Mouse (Mus musculus) brain, embryonic 14.5 days (tissue): ENCODE data around the gene Nckap5l. TPM values are rescaled to one million over a fixed set of nuclear protein-coding genes. Genes with fewer than 3 reads are reported as not detected.

Experiments
- DNase-seq: peaks from one replicate; pipeline ENCODE4 v3.0.0-alpha.2; 2011; ENCODE audit warnings: low read depth
- CTCF ChIP-seq: fragments of 200-500 bp; IDR thresholded peaks from 2 replicates; pipeline ENCODE4 v1.5.1; 2012; ENCODE audit warnings: inconsistent platforms, mild to moderate bottlenecking, moderate library complexity, borderline replicate concordance; ENCODE audit not compliant: insufficient read depth, insufficient read length; ENCODE audit errors: extremely low read depth
- POLR2A ChIP-seq: fragments of 200-500 bp; IDR thresholded peaks from 2 replicates; pipeline ENCODE4 v1.6.1; 2012; ENCODE audit warnings: mild to moderate bottlenecking, inconsistent platforms, borderline replicate concordance; ENCODE audit not compliant: poor library complexity, insufficient read depth, insufficient read length, severe bottlenecking; ENCODE audit errors: extremely low read depth
- polyA plus RNA-seq: library from polyadenylated mRNA; depleted of rRNA; stranded (reverse); fragments of >200 nt; gene quantifications from 2 replicates; pipeline ENCODE4 v1.2.3, GENCODE M21; 2012; rRNA removed

Gene Nckap5l
- polyA plus RNA-seq, 1 experiment = 29.0 TPM

DNA sequence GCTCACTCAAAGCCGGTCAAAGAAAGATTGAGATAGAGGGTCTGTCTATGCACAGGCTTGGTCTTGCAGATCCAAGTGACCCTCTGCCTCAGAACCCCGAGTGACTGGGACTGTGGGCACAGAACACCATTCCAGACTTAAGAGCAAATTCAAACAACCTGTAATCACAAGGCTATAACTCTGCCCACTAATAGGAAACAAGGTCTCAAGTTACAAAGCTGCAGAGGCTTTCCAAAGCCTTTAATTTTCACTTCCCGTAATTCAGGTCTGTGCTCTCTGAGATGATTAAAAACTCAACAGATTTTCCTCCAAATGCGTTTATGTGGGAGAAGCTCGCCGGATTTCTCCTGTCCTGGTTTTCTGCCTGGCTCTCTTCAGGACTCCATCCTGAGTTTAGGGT is 73.5 kb downstream of the Nckap5l start:
- TF ChIP-seq POLR2A = no peak
- no peak for TF ChIP-seq CTCF
- DNase-seq = no peak

DNA sequence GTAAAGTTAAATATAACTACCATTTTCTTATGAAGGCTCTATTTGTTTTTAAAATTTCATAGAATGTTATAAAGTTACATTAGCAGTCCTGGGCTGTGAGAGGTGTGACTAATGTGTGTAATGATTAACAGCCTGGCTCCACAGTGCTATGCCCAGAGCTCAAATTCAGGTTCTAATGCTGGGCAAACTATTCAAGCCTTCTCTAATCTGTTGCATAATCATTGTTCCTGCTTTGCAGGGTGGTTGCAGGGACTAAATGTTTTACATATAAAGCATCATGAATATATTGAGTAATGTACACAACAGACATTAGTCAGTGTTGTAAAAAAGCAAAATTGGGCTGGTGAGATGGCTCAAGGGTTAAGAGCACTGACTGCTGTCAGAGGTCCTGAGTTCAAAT is 74.7 kb downstream of the Nckap5l start:
- no peak for DNase-seq
- TF ChIP-seq CTCF = no peak
- no peak for TF ChIP-seq POLR2A

DNA sequence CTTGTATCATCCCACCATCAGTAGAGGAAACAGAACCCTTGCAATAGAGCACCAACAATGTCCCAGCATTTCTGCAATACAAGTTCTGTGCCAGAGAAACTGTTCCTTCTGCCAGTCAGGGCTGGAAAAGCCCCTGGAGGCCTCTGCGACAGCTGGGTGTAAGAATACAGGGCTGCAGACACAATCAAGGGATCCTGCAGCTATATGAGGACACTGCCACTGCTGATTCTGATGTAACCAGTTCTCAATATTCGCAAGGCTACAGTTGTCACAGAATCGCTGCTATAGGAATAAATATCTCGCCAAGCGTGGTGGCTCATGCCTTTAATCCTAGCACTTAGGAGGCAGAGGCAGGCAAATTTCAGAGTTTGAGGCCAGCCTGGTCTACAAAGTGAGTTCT is 81.3 kb downstream of the Nckap5l start:
- TF ChIP-seq CTCF (no peak), POLR2A (no peak)
- DNase-seq = no peak

DNA sequence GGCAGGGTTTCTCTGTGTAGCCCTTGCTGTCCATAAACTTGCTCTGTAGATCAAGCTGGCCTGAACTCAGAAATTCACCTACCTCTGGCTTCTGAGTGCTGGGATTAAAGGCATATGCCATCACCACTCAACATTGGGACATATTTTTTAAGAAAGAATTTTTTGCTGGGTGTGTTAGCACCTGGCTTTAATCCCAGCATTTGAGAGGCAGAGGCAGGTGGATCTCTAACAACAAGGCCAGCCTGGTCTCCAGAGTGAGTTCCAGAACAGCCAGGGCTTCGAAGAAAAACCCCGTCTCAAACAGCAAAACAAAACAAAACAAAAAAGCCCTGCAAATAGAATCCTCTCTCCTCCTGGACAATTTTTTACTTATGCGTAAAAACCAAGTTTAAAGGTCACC is 82.0 kb downstream of the Nckap5l start:
- no peak for DNase-seq
- TF ChIP-seq POLR2A (no peak), CTCF (no peak)

DNA sequence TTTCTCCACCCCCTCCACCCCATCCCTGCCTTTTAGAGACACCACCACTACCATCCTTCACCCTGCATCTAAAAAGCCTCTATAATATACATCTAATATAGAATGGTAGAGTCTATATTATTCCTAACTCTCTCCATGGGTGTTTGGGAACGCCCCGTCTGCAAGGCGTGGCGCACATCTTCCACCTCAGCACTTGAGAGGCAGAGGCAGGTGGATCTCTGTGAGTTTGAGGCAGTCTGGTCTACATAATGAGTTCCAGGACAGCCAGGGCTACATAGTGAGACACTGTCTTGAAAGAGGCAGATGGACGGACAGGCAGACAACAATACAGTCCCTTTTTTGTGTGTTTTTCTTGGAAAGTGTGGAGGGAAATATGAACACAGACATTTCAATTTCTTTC is 82.5 kb downstream of the Nckap5l start:
- DNase-seq = no peak
- no peak for TF ChIP-seq CTCF
- no peak for TF ChIP-seq POLR2A

DNA sequence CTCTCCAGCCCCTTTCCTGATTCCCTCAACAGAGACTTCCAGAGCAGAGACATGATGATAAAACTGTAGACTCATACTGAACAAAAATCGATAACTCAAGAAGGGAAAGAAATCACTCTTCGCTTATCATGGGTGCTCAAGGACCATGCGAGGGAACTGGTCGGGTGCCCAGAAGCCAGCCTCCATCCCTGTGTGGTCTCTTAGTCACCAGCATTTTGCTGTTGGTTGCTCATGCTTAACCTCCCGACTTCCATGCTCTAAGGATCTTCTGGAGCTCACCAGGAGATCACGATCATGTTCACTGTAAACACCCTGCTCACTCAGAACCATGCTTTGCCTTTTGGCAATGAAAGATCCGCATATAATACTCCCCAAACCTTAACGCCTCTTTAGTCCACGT is 84.8 kb downstream of the Nckap5l start:
- no peak for DNase-seq
- TF ChIP-seq CTCF (no peak), POLR2A (no peak)

Other genes starting within 250 kb of the Nckap5l start
- 3.0 and 6.6 TPM in 2 replicates for gene Kcnh3, start 232.9 kb downstream of the Nckap5l start, polyA plus RNA-seq
- gene Mcrs1, start 205.8 kb downstream of the Nckap5l start, polyA plus RNA-seq = 151 and 174 TPM in 2 replicates
- gene Prpf40b, start 162.7 kb downstream of the Nckap5l start, polyA plus RNA-seq = 180 and 198 TPM in 2 replicates
- gene Fam186b, start 161.9 kb downstream of the Nckap5l start, polyA plus RNA-seq = 0.28 and 0.36 TPM in 2 replicates
- gene Fmnl3, start 87.3 kb downstream of the Nckap5l start, polyA plus RNA-seq = 27.4 and 30.1 TPM in 2 replicates
- gene Tmbim6, start 64.9 kb downstream of the Nckap5l start, polyA plus RNA-seq = 214 and 221 TPM in 2 replicates
- gene Bcdin3d, start 17.0 kb upstream of the Nckap5l start, polyA plus RNA-seq = 15.1 and 15.2 TPM in 2 replicates
- 8.3 and 15.7 TPM in 2 replicates for gene Faim2, start 70.4 kb upstream of the Nckap5l start, polyA plus RNA-seq
- gene Aqp2, start 121.3 kb upstream of the Nckap5l start, polyA plus RNA-seq = 0.07 and 0.08 TPM in 2 replicates
- 1.1 and 1.7 TPM in 2 replicates for gene Aqp5, start 133.0 kb upstream of the Nckap5l start, polyA plus RNA-seq
- gene Aqp6, start 143.7 kb upstream of the Nckap5l start, polyA plus RNA-seq = 2.8 and 4.4 TPM in 2 replicates
- gene Racgap1, start 193.9 kb upstream of the Nckap5l start, polyA plus RNA-seq = 83.0 and 118 TPM in 2 replicates
- gene Asic1, start 212.6 kb upstream of the Nckap5l start, polyA plus RNA-seq = 81.2 and 114 TPM in 2 replicates
- 201 and 211 TPM in 2 replicates for gene Smarcd1, start 244.4 kb upstream of the Nckap5l start, polyA plus RNA-seq
- gene Gm17349, start 247.7 kb upstream of the Nckap5l start, polyA plus RNA-seq = 0.86 TPM in 1 of 2 replicates, not detected in the other